In genomic region chr8:123732332-123732731, GRCm38 (mm10) we compare ENCODE assay signal across 20 mouse cellular contexts.
DNase-seq lines count a peak whose midpoint lies in the region; ATAC-seq and TF ChIP-seq lines count a peak whose summit lies in the region.
"Had no signal": no experiment of that assay in that cellular context is flagged by ENCODE, and none has a peak within 500 bp of the region (broad histone marks: within the 10 kb centered on the region; RNA-seq: fewer than 3 reads in every experiment).

No protein-coding gene starts in this region.

- TF ChIP-seq EP300 in liver, postnatal 0 days (IDR thresholded peaks at IDR 0.05; ENCODE audit: low read depth), result no peak

- no peak overlapping the region for H3K9ac ChIP-seq in heart, embryonic 11.5 days (ENCODE audit: low read depth, low read length)
- no peak overlapping the region for H3K9ac ChIP-seq in hindbrain, embryonic 13.5 days
- H3K9ac ChIP-seq in liver, embryonic 11.5 days (ENCODE audit: low read depth, low read length), result no peak overlapping the region
- H3K9ac ChIP-seq in liver, postnatal 0 days (replicated peaks), result no peak overlapping the region
- no peak overlapping the region for H3K9ac ChIP-seq in stomach, embryonic 15.5 days
- H3K9ac ChIP-seq: embryonic facial prominence, embryonic 15.5 days; hindbrain, embryonic 15.5 days; liver, embryonic 15.5 days had no signal

- peaks cover 26% of the 10 kb centered on the region for H3K4me1 ChIP-seq in heart, embryonic 11.5 days (ENCODE audit: control insufficient read depth, insufficient read depth, low read length)
- H3K4me1 ChIP-seq in hindbrain, embryonic 10.5 days (replicated peaks), result peaks cover 26% of the 10 kb centered on the region
- peaks cover 33% of the 10 kb centered on the region for H3K4me1 ChIP-seq in hindbrain, embryonic 13.5 days (replicated peaks)
- H3K4me1 ChIP-seq in liver, embryonic 11.5 days (replicated peaks; ENCODE audit: control insufficient read depth, insufficient read depth, low read length), result peaks cover 5% of the 10 kb centered on the region
- no peaks in the 10 kb centered on the region; the same call in 1 of the 2 replicates for H3K4me1 ChIP-seq in liver, postnatal 0 days (ENCODE audit: insufficient read depth)
- H3K4me1 ChIP-seq in stomach, embryonic 15.5 days, result peaks cover 18% of the 10 kb centered on the region
- H3K4me1 ChIP-seq: liver, embryonic 15.5 days had no signal

- peak; percentile 62; the same call in 1 of the 2 replicates for ATAC-seq in heart, embryonic 11.5 days (replicated peaks; ENCODE audit: insufficient number of reproducible peaks, low FRiP score, low TSS enrichment)
- ATAC-seq in hindbrain, embryonic 13.5 days (ENCODE audit: low FRiP score), result no peak
- ATAC-seq in liver, embryonic 11.5 days (replicated peaks; ENCODE audit: low FRiP score), result no peak
- no peak for ATAC-seq in liver, postnatal 0 days
- ATAC-seq in stomach, embryonic 15.5 days (ENCODE audit: insufficient read depth, low FRiP score, low read depth), result peak; percentile 77; the same call in 1 of the 2 replicates

- TF ChIP-seq CTCF in liver, postnatal 0 days (IDR thresholded peaks at IDR 0.05; ENCODE audit: low read depth), result no peak

- DNase-seq in heart, postnatal 14 days, result no peak
- no peak for DNase-seq in hindbrain, embryonic 10.5 days (ENCODE audit: low spot score)
- DNase-seq in liver, embryonic 11.5 days (ENCODE audit: low spot score), result no peak
- DNase-seq in liver, postnatal 0 days, result no peak
- no peak for DNase-seq in left cerebral cortex, adult 9 months (ENCODE audit: low spot score in 2 of 2)
- DNase-seq: adrenal gland, postnatal 25 days; cerebellum, adult 11-12 months; cerebellum, postnatal 14 days; embryo, embryonic 11 days; kidney, adult 9 months; layer of hippocampus, postnatal 36 days; right cerebral cortex, postnatal 14 days; spleen, adult 18-20 months had no signal

- H3K9me3 ChIP-seq in heart, embryonic 11.5 days (replicated peaks; ENCODE audit: control insufficient read depth, low read length), result no peaks in the 10 kb centered on the region
- H3K9me3 ChIP-seq in hindbrain, embryonic 10.5 days, result no peaks in the 10 kb centered on the region
- no peaks in the 10 kb centered on the region for H3K9me3 ChIP-seq in hindbrain, embryonic 13.5 days
- H3K9me3 ChIP-seq in liver, embryonic 11.5 days (ENCODE audit: control insufficient read depth, low read length), result no peaks in the 10 kb centered on the region
- no peaks in the 10 kb centered on the region for H3K9me3 ChIP-seq in liver, postnatal 0 days (ENCODE audit: low read length)
- no peaks in the 10 kb centered on the region for H3K9me3 ChIP-seq in stomach, embryonic 15.5 days
- H3K9me3 ChIP-seq: embryonic facial prominence, embryonic 15.5 days; hindbrain, embryonic 15.5 days; liver, embryonic 15.5 days had no signal

- peak overlapping the region; percentile 82 for H3K27ac ChIP-seq in heart, embryonic 11.5 days (ENCODE audit: low read depth, low read length)
- H3K27ac ChIP-seq in hindbrain, embryonic 10.5 days, result 0 out of 2 replicates have a peak overlapping the region, but pooled peaks have one; percentile 53
- no peak overlapping the region for H3K27ac ChIP-seq in hindbrain, embryonic 13.5 days
- peak overlapping the region; percentile 52; the same call in 1 of the 2 replicates for H3K27ac ChIP-seq in liver, embryonic 11.5 days (ENCODE audit: low read depth, low read length)
- no peak overlapping the region for H3K27ac ChIP-seq in liver, postnatal 0 days (ENCODE audit: low read depth)
- H3K27ac ChIP-seq in stomach, embryonic 15.5 days, result peak overlapping the region; percentile 49
- H3K27ac ChIP-seq: embryonic facial prominence, embryonic 15.5 days; hindbrain, embryonic 15.5 days; layer of hippocampus, adult 2 months; liver, embryonic 15.5 days had no signal

- WGBS in heart, embryonic 11.5 days (ENCODE audit: insufficient replicate concordance), result 4% methylated on average over 4 of the region's 4 CpGs
- 42% methylated on average over 4 of the region's 4 CpGs for WGBS in hindbrain, embryonic 10.5 days
- WGBS in hindbrain, embryonic 13.5 days, result 43% methylated on average over 4 of the region's 4 CpGs
- WGBS in liver, embryonic 11.5 days, result 9% methylated on average over 4 of the region's 4 CpGs
- 31% methylated on average over 4 of the region's 4 CpGs for whole genome bisulfite sequencing in liver, postnatal 0 days (ENCODE audit: insufficient replicate concordance)
- 21% methylated on average over 4 of the region's 4 CpGs for WGBS in stomach, embryonic 15.5 days

- no peaks in the 10 kb centered on the region for H3K27me3 ChIP-seq in heart, embryonic 11.5 days (ENCODE audit: control insufficient read depth, insufficient read depth, low read length)
- peaks cover 17% of the 10 kb centered on the region; the same call in 1 of the 2 replicates for H3K27me3 ChIP-seq in hindbrain, embryonic 10.5 days (ENCODE audit: insufficient read depth, poor library complexity, severe bottlenecking)
- H3K27me3 ChIP-seq in hindbrain, embryonic 13.5 days, result peaks cover 28% of the 10 kb centered on the region; the same call in 1 of the 2 replicates
- peaks cover 21% of the 10 kb centered on the region for H3K27me3 ChIP-seq in liver, embryonic 11.5 days (replicated peaks; ENCODE audit: control insufficient read depth, insufficient read depth, low read length)
- 0 out of 2 replicates have a peak, but pooled peaks cover 4% of the 10 kb centered on the region for H3K27me3 ChIP-seq in liver, postnatal 0 days (ENCODE audit: insufficient read depth, low read length)
- no peaks in the 10 kb centered on the region for H3K27me3 ChIP-seq in stomach, embryonic 15.5 days (replicated peaks)
- H3K27me3 ChIP-seq: hindbrain, embryonic 15.5 days had no signal

- H3K4me2 ChIP-seq in heart, embryonic 11.5 days, result peak overlapping the region; percentile 29; the same call in 1 of the 2 replicates
- no peak overlapping the region for H3K4me2 ChIP-seq in hindbrain, embryonic 13.5 days
- H3K4me2 ChIP-seq in liver, embryonic 11.5 days, result no peak overlapping the region
- H3K4me2 ChIP-seq in liver, postnatal 0 days (ENCODE audit: low read depth, low read length), result no peak overlapping the region
- H3K4me2 ChIP-seq in stomach, embryonic 15.5 days, result no peak overlapping the region
- H3K4me2 ChIP-seq: embryonic facial prominence, embryonic 15.5 days; hindbrain, embryonic 15.5 days; liver, embryonic 15.5 days had no signal

- intact Hi-C loops in heart, postnatal 14 days (cut with DNase I), result no loop called here

- no peak overlapping the region for H3K4me3 ChIP-seq in heart, embryonic 11.5 days (ENCODE audit: low read depth, low read length)
- no peak overlapping the region for H3K4me3 ChIP-seq in hindbrain, embryonic 10.5 days
- no peak overlapping the region for H3K4me3 ChIP-seq in hindbrain, embryonic 13.5 days
- H3K4me3 ChIP-seq in liver, embryonic 11.5 days (ENCODE audit: low read depth, low read length), result no peak overlapping the region
- H3K4me3 ChIP-seq in liver, postnatal 0 days (ENCODE audit: low read depth, low read length), result no peak overlapping the region
- no peak overlapping the region for H3K4me3 ChIP-seq in stomach, embryonic 15.5 days (replicated peaks)
- H3K4me3 ChIP-seq: embryonic facial prominence, embryonic 15.5 days; hindbrain, embryonic 15.5 days; layer of hippocampus, adult 2 months; liver, embryonic 15.5 days had no signal

- H3K36me3 ChIP-seq in heart, embryonic 11.5 days (ENCODE audit: control insufficient read depth, insufficient read depth, low read length), result no peaks in the 10 kb centered on the region
- H3K36me3 ChIP-seq in hindbrain, embryonic 10.5 days, result no peaks in the 10 kb centered on the region
- H3K36me3 ChIP-seq in hindbrain, embryonic 13.5 days, result no peaks in the 10 kb centered on the region
- no peaks in the 10 kb centered on the region for H3K36me3 ChIP-seq in liver, embryonic 11.5 days (ENCODE audit: control insufficient read depth, insufficient read depth, low read length)
- H3K36me3 ChIP-seq in liver, postnatal 0 days (replicated peaks; ENCODE audit: insufficient read depth, low read length), result no peaks in the 10 kb centered on the region
- H3K36me3 ChIP-seq in stomach, embryonic 15.5 days, result no peaks in the 10 kb centered on the region
- H3K36me3 ChIP-seq: embryonic facial prominence, embryonic 15.5 days; hindbrain, embryonic 15.5 days; liver, embryonic 15.5 days had no signal

Comparison
In these comparisons a context has a peak if more than half of its experiments do, and no peak if none do; other contexts are left out.
1. H3K27ac ChIP-seq: peak in heart, embryonic 11.5 days (single experiment), hindbrain, embryonic 10.5 days (single experiment), liver, embryonic 11.5 days (single experiment) and stomach, embryonic 15.5 days (single experiment); none in hindbrain, embryonic 13.5 days (single experiment) and liver, postnatal 0 days (single experiment).
2. ATAC-seq: peak in heart, embryonic 11.5 days (single experiment) and stomach, embryonic 15.5 days (single experiment); none in hindbrain, embryonic 13.5 days (single experiment), liver, embryonic 11.5 days (single experiment) and liver, postnatal 0 days (single experiment).